Mouse (Mus musculus) hindbrain, embryonic 10.5 days (tissue): ENCODE measurements at regions not wholly inside any gene's neighbourhood (a gene's known extent, or its start where the extent isn't known, plus 50 kb on each side); places are given as distances from the start of the nearest gene placed in this dataset.

Source experiments
- DNase-seq: peaks from one replicate; pipeline ENCODE4 v3.0.0-alpha.2; 2017; ENCODE audit warnings: low spot score
- H3K27ac ChIP-seq: fragments of 300-500 bp; sonication (generic); 2 replicates; pipeline ENCODE4 v1.5.1; 2016; ENCODE audit warnings: mild to moderate bottlenecking, moderate library complexity
- H3K27me3 ChIP-seq: fragments of 300-500 bp; sonication (generic); 2 replicates; pipeline ENCODE4 v1.6.1; 2016; ENCODE audit warnings: mild to moderate bottlenecking; ENCODE audit not compliant: poor library complexity, insufficient read depth, severe bottlenecking
- H3K36me3 ChIP-seq: fragments of 300-500 bp; sonication (generic); 2 replicates; pipeline ENCODE4 v1.6.1; 2016; ENCODE audit warnings: mild to moderate bottlenecking, moderate library complexity
- H3K4me1 ChIP-seq: fragments of 300-500 bp; sonication (generic); replicated peaks from 2 replicates; pipeline ENCODE4 v1.6.1; 2016; ENCODE audit warnings: mild to moderate bottlenecking
- H3K4me3 ChIP-seq: fragments of 300-500 bp; sonication (generic); 2 replicates; pipeline ENCODE4 v1.5.1; 2016; ENCODE audit warnings: mild to moderate bottlenecking, moderate library complexity
- H3K9me3 ChIP-seq: fragments of 300-500 bp; sonication (generic); 2 replicates; pipeline ENCODE4 v1.6.1; 2016; ENCODE audit warnings: mild to moderate bottlenecking, moderate library complexity
- WGBS: fragments of 180-500 bp; shearing (Covaris S2); methylation state at CpG from one replicate; pipeline ENCODE4 v1.1.7; 2016; 5-methylcytosine and 5-hydroxymethylcytosine counted together

GRCm38 (mm10) chr13:52702201-52702611 lies 119.2 kb downstream of the Syk start:
- H3K9me3 ChIP-seq, result no peaks in the 10 kb centered on the region; the same call in 1 of the 2 replicates
- 44% methylated on average over 15 of the region's 15 CpGs for WGBS
- peaks cover 18% of the 10 kb centered on the region for H3K4me1 ChIP-seq
- no peaks in the 10 kb centered on the region for H3K27me3 ChIP-seq
- 0 out of 2 replicates have a peak overlapping the region, but pooled peaks have one; percentile 9 for H3K27ac ChIP-seq
- H3K4me3 ChIP-seq, result no peak overlapping the region
- no peaks in the 10 kb centered on the region for H3K36me3 ChIP-seq
- peak; percentile 51 for DNase-seq

DNA sequence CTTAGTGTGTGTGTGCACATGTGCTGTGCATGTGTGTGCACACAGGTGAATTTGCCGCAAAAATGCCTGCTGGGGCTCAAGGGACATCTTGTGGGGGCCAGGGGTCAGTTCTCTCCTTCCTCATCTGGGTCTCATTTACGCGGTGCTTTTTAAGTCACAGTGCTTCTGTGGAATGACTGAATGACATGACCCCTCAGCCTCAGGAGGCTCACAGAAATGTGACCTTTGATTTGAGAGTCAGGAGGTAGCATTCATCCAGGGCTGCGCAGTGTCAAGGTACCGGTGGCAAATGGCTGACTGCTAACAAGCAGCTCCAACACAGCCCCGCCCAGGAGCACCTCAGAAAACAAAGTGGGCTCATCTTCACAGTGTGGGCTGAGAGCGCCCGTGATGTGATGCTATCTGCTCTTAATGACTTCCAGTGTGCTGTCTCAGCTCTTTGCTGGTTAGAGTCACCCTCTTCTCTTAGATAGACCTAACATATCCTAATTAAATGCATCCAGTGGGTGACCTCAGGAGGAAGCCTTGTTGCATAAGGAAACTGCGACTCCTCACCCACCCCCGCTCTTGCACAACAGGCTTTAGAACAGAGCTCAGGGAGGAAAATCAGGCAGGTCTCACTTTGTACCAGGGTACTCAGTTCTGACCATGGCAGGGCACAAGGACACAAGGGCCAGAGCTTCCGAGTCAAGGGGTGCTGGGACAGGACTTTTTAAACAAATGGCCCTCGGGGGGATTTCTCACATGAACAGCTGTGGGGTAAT lies 120.6 kb downstream of the Syk start:
- DNase-seq, result peak; percentile 54
- Histone ChIP-seq H3K4me3 (no peak overlapping the region), H3K36me3 (no peaks in the 10 kb centered on the region), H3K27me3 (no peaks in the 10 kb centered on the region; the same call in 1 of the 2 replicates), H3K27ac (no peak overlapping the region), H3K9me3 (no peaks in the 10 kb centered on the region; the same call in 1 of the 2 replicates), H3K4me1 (peaks cover 18% of the 10 kb centered on the region)
- 47% methylated on average over 12 of the region's 12 CpGs for WGBS

DNA sequence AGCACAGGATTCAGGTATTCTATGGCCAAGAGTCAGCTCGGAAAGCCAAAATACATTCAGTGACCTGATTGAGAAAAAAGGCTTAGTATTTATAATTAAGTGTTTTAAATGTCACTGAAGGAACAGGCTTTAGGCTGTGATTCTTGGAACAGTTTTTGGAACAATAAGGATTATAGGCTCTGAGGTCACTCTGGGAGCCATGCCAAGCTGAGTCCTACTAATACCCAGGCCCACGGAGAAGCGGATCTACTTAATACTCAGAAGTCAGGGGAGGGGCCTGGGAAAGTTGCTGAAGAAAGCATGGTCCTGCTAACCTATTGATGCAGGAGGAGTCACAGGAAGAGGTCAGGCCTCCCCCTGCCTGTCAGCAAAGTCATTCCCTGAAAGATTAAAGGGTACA lies 121.7 kb downstream of the Syk start:
- Histone ChIP-seq H3K27me3 (no peaks in the 10 kb centered on the region; the same call in 1 of the 2 replicates), H3K36me3 (no peaks in the 10 kb centered on the region), H3K27ac (no peak overlapping the region), H3K4me3 (no peak overlapping the region), H3K9me3 (no peaks in the 10 kb centered on the region; the same call in 1 of the 2 replicates), H3K4me1 (peaks cover 26% of the 10 kb centered on the region)
- DNase-seq, result no peak
- 83% methylated on average over 3 of the region's 3 CpGs for WGBS

DNA sequence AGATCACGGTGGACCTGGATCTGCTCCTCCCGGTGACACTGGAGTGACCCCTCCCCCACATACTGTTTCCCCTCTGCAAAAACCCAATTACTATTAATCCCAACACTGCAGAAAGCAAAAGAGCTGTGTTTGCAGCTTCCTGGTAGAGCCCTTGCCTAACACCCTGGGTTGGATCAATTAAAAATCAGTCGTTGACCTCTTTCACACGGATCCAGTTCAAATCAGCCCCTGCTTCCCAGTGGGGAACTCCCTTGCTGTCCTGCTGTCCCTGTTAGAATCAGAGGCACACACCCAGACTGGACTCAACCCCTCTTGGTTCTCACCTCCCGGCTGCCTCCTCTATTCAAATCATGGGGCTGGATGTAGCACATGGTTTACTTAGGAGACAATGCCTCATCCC lies 126.6 kb downstream of the Syk start:
- Histone ChIP-seq H3K27me3 (peaks cover 15% of the 10 kb centered on the region), H3K27ac (peak overlapping the region; percentile 23; the same call in 1 of the 2 replicates), H3K4me3 (no peak overlapping the region), H3K4me1 (peaks cover 21% of the 10 kb centered on the region), H3K9me3 (no peaks in the 10 kb centered on the region; the same call in 1 of the 2 replicates), H3K36me3 (no peaks in the 10 kb centered on the region)
- 50% methylated on average over 5 of the region's 5 CpGs for WGBS
- DNase-seq, result no peak

- Histone ChIP-seq H3K9me3 (no peaks in the 10 kb centered on the region), H3K27ac (no peak overlapping the region), H3K36me3 (no peaks in the 10 kb centered on the region), H3K4me1 (peaks cover 21% of the 10 kb centered on the region), H3K27me3 (peaks cover 15% of the 10 kb centered on the region), H3K4me3 (no peak overlapping the region)
- 32% methylated on average over 9 of the region's 9 CpGs for WGBS
- DNase-seq, result peak; percentile 80
Measured at GRCm38 (mm10) chr13:52711713-52712369, 128.9 kb downstream of the Syk start.

DNA sequence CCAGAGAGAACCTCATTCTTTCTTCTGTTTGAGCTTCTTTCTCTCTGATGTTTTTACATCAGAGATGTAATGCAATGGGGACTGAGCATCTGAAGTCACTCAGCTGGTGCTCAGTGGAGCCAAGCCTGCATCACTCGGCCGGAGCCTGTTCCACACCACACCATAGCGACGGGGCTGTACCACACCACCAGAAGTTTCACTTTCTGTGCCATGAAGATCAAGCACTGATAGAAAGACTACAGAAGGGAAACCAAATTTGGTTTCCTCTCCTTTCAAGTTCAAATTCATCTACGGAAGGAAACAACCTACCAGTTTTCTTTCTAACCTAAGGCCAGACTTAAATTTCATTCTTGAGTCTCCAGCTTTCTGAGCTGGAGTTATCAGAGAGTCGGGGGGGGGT lies 138.5 kb downstream of the Syk start:
- H3K36me3 ChIP-seq, result no peaks in the 10 kb centered on the region
- 91% methylated on average over 6 of the region's 6 CpGs for WGBS
- H3K27me3 ChIP-seq, result no peaks in the 10 kb centered on the region
- DNase-seq, result no peak
- no peak overlapping the region for H3K27ac ChIP-seq
- no peak overlapping the region for H3K4me3 ChIP-seq
- H3K4me1 ChIP-seq, result no peaks in the 10 kb centered on the region
- H3K9me3 ChIP-seq, result no peaks in the 10 kb centered on the region

DNA sequence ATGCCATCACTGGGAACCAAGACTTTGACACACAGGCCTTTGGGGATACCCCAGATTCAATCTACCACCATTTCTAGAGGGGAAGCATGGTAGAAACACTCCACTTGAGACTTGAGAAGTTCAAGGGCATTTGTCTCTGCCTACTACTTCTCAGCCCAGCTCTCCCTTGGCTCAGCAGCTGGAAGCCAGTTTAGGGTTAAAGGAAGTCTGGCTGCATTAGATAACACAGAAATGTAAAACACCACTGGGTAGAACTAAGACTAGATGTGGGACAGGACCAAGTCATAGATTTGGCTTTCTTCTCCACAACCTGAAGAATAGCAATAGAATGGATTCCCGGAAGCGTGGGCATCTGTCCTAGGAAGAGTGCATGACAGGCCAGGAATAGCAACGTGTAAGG lies 139.7 kb downstream of the Syk start:
- Histone ChIP-seq H3K36me3 (no peaks in the 10 kb centered on the region), H3K27me3 (no peaks in the 10 kb centered on the region), H3K4me1 (no peaks in the 10 kb centered on the region), H3K27ac (no peak overlapping the region), H3K4me3 (no peak overlapping the region), H3K9me3 (no peaks in the 10 kb centered on the region)
- WGBS, result 80% methylated on average over 3 of the region's 3 CpGs
- DNase-seq, result no peak

DNA sequence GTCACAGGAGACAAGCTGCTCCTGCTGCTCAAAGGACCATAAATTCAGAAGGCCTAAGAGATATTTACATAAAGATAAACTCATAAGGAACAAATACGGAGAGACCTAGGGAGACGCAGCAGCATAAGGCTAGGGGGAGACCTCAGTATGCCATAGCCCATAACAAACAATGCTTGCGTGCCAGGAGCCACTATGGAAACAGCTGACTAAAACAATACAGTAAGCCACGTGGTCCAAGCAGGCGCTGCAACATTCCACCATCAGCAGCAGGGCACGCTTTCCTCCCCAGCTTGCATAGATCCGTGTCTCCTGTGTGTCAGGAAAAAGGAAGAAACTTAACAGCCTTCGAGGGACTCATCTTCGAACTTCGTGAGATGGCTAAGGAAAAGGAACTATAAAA lies 143.1 kb downstream of the Syk start:
- H3K27me3 ChIP-seq, result no peaks in the 10 kb centered on the region
- H3K9me3 ChIP-seq, result no peaks in the 10 kb centered on the region
- WGBS, result 80% methylated on average over 10 of the region's 10 CpGs
- no peak for DNase-seq
- no peaks in the 10 kb centered on the region for H3K36me3 ChIP-seq
- H3K27ac ChIP-seq, result no peak overlapping the region
- H3K4me3 ChIP-seq, result no peak overlapping the region
- peaks cover 10% of the 10 kb centered on the region for H3K4me1 ChIP-seq

- Histone ChIP-seq H3K4me3 (no peak overlapping the region), H3K9me3 (no peaks in the 10 kb centered on the region), H3K36me3 (no peaks in the 10 kb centered on the region), H3K4me1 (peaks cover 10% of the 10 kb centered on the region), H3K27me3 (no peaks in the 10 kb centered on the region), H3K27ac (no peak overlapping the region)
- DNase-seq, result no peak
- 74% methylated on average over 3 of the region's 3 CpGs for WGBS
Measured at GRCm38 (mm10) chr13:52726525-52726924, 143.6 kb downstream of the Syk start.

GRCm38 (mm10) chr13:52735453-52735933 lies 152.5 kb downstream of the Syk start:
- DNase-seq, result no peak
- 93% methylated on average over 6 of the region's 6 CpGs for WGBS

DNA sequence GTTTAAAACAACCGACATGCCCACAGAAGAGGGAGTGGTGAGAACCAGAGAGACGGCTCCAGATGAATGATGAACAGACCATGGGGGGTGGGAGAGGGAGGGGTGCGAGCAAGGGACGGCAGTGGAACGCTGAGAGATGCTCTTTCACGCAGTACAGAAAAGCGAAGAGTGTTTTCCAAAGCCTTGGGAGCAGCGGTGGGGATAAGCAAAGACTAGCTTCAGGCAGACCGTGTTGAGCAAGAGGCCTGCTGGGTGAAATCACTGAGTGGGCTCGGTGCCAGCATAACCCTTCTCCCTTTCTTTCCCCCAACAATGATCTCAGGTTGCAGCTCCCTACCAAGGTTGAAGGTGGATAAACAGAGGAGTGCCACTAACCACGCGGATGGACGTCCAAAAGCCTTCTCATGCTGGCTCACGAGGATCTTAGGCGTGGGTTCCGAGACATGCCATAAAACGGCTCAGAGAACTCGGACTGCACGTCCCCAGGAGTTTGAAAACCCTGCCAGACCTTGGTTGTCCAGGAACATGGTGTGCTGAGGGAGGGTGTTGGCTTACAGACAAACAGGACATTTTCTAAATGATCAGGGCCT lies 153.1 kb downstream of the Syk start:
- Histone ChIP-seq H3K4me3 (no peak overlapping the region), H3K4me1 (peaks cover 6% of the 10 kb centered on the region; the same call in 1 of the 2 replicates), H3K27ac (no peak overlapping the region), H3K36me3 (no peaks in the 10 kb centered on the region), H3K9me3 (no peaks in the 10 kb centered on the region), H3K27me3 (no peaks in the 10 kb centered on the region)
- 67% methylated on average over 19 of the region's 19 CpGs for WGBS
- DNase-seq, result no peak

More at GRCm38 (mm10) chr13:52735453-52735933, 152.5 kb downstream of the Syk start:
- Histone ChIP-seq H3K27me3 (no peaks in the 10 kb centered on the region), H3K9me3 (no peaks in the 10 kb centered on the region), H3K4me3 (no peak overlapping the region), H3K27ac (no peak overlapping the region), H3K4me1 (peaks cover 12% of the 10 kb centered on the region), H3K36me3 (no peaks in the 10 kb centered on the region)

- H3K36me3 ChIP-seq, result no peaks in the 10 kb centered on the region
- H3K27me3 ChIP-seq, result no peaks in the 10 kb centered on the region
Measured at GRCm38 (mm10) chr13:52738095-52738660, 155.2 kb downstream of the Syk start.

More at GRCm38 (mm10) chr13:52738095-52738660, 155.2 kb downstream of the Syk start:
- no peaks in the 10 kb centered on the region for H3K9me3 ChIP-seq
- no peak overlapping the region for H3K4me3 ChIP-seq
- no peak for DNase-seq
- peaks cover 6% of the 10 kb centered on the region; the same call in 1 of the 2 replicates for H3K4me1 ChIP-seq
- WGBS, result 71% methylated on average over 9 of the region's 9 CpGs
- no peak overlapping the region for H3K27ac ChIP-seq
